Mouse (Mus musculus) kidney, embryonic 14.5 days (tissue): ENCODE data around the gene Stk11. TPM values are rescaled to one million over a fixed set of nuclear protein-coding genes. Genes with fewer than 3 reads are reported as not detected.

ENCODE experiments used
- ATAC-seq: fragments of 200-750 bp; cut with Nextera tagmentation; 2 replicates; pipeline ENCODE4 v1.8.0; 2017; ENCODE audit warnings: moderate number of reproducible peaks, mild to moderate bottlenecking, moderate TSS enrichment, moderate library complexity; ENCODE audit not compliant: low FRiP score, low TSS enrichment
- H3K27ac ChIP-seq: fragments of 300-500 bp; sonication (generic); 2 replicates; pipeline ENCODE4 v1.5.1; 2014; ENCODE audit warnings: low read depth, mild to moderate bottlenecking, low read length, moderate library complexity, mixed read lengths
- H3K27me3 ChIP-seq: fragments of 300-500 bp; sonication (generic); 2 replicates; pipeline ENCODE4 v1.6.1; 2014; ENCODE audit warnings: mild to moderate bottlenecking, low read length; ENCODE audit not compliant: control insufficient read depth, insufficient read depth
- H3K36me3 ChIP-seq: fragments of 300-500 bp; sonication (generic); 2 replicates; pipeline ENCODE4 v1.6.1; 2014; ENCODE audit warnings: low read length, mixed read lengths; ENCODE audit not compliant: control insufficient read depth, insufficient read depth
- H3K4me1 ChIP-seq: fragments of 300-500 bp; sonication (generic); 2 replicates; pipeline ENCODE4 v1.6.1; 2014; ENCODE audit warnings: low read length, mixed read lengths; ENCODE audit not compliant: control insufficient read depth, insufficient read depth
- H3K4me2 ChIP-seq: fragments of 300-500 bp; sonication (generic); replicated peaks from 2 replicates; pipeline ENCODE4 v1.6.1; 2014; ENCODE audit warnings: low read depth, mild to moderate bottlenecking, low read length
- H3K4me3 ChIP-seq: fragments of 300-500 bp; sonication (generic); 2 replicates; pipeline ENCODE4 v1.5.1; 2014; ENCODE audit warnings: mild to moderate bottlenecking, low read length
- H3K9ac ChIP-seq: fragments of 300-500 bp; sonication (generic); 2 replicates; pipeline ENCODE4 v1.6.1; 2014; ENCODE audit warnings: low read depth, mild to moderate bottlenecking, low read length, moderate library complexity
- H3K9me3 ChIP-seq: fragments of 300-500 bp; sonication (generic); 2 replicates; pipeline ENCODE4 v1.6.1; 2016; ENCODE audit warnings: low read length; ENCODE audit not compliant: control insufficient read depth
- WGBS: fragments of 180-500 bp; shearing (Covaris S2); extraction: QIAGEN DNeasy Blood & Tissue Kit; methylation state at CpG from one replicate; pipeline ENCODE4 v1.1.7; 2014; 5-methylcytosine and 5-hydroxymethylcytosine counted together
- polyA plus RNA-seq: library from polyadenylated mRNA; unstranded; fragments of >200 nt; fragmentation: Nextera tagmentation; extraction: Ambion mirVana; gene quantifications from 2 replicates; pipeline ENCODE4 v1.2.1, GENCODE M21; 2014

The Stk11 gene
- polyA plus RNA-seq, 1 experiment from 2014 or later, result 26.6 TPM

- Histone ChIP-seq H3K9ac (no peak overlapping the region), H3K4me2 (no peak overlapping the region), H3K4me1 (peaks cover 14% of the 10 kb centered on the region), H3K9me3 (no peaks in the 10 kb centered on the region), H3K4me3 (no peak overlapping the region), H3K27ac (no peak overlapping the region), H3K36me3 (peaks cover 7% of the 10 kb centered on the region; the same call in 1 of the 2 replicates), H3K27me3 (no peaks in the 10 kb centered on the region; the same call in 1 of the 2 replicates)
- 75% methylated on average over 7 of the region's 7 CpGs for WGBS
- no peak for ATAC-seq
Measured at GRCm38 (mm10) chr10:80177441-80178279, 62.1 kb downstream of the Stk11 start.

- WGBS, result 1% methylated on average over 70 of the region's 106 CpGs
- H3K27me3 ChIP-seq, result no peaks in the 10 kb centered on the region; the same call in 1 of the 2 replicates
- no peaks in the 10 kb centered on the region for H3K9me3 ChIP-seq
- peak within 1 kb of the TSS; percentile 75 for H3K4me3 ChIP-seq
- peak within 1 kb of the TSS; percentile 82 for H3K9ac ChIP-seq
- ATAC-seq, result peak; percentile 71
- no peak within 1 kb of the TSS; the same call in 1 of the 2 replicates for H3K27ac ChIP-seq
- H3K4me2 ChIP-seq, result peak within 1 kb of the TSS; percentile 81
- peaks cover 11% of the 10 kb centered on the region for H3K4me1 ChIP-seq
- peaks cover 7% of the 10 kb centered on the region; the same call in 1 of the 2 replicates for H3K36me3 ChIP-seq
Measured at GRCm38 (mm10) chr10:80179068-80180051, 63.8 kb downstream of the Stk11 start, which contains the start of gene Efna2. Efna2 (plus strand) TSS chr10:80179482.

Other genes starting within 250 kb of the Stk11 start
- gene Prtn3, start 241.3 kb upstream of the Stk11 start, polyA plus RNA-seq, result 9.6 and 11.1 TPM in 2 replicates
- 58.8 and 59.7 TPM in 2 replicates for gene Plppr3, start 241.2 kb upstream of the Stk11 start, polyA plus RNA-seq
- not detected in 2 replicates for gene Elane, start 229.6 kb upstream of the Stk11 start, polyA plus RNA-seq
- not detected in 2 replicates for gene Cfd, start 224.9 kb upstream of the Stk11 start, polyA plus RNA-seq
- gene Med16, start 206.9 kb upstream of the Stk11 start, polyA plus RNA-seq, result 48.0 and 61.2 TPM in 2 replicates
- gene Gm26602, start 204.9 kb upstream of the Stk11 start, polyA plus RNA-seq, result 4.6 and 10.8 TPM in 2 replicates
- gene Kiss1r, start 198.8 kb upstream of the Stk11 start, polyA plus RNA-seq, result 0.47 and 0.61 TPM in 2 replicates
- 102 and 137 TPM in 2 replicates for gene R3hdm4, start 194.6 kb upstream of the Stk11 start, polyA plus RNA-seq
- 12.0 and 12.3 TPM in 2 replicates for gene Arid3a, start 188.8 kb upstream of the Stk11 start, polyA plus RNA-seq
- 132 and 147 TPM in 2 replicates for gene Wdr18, start 155.7 kb upstream of the Stk11 start, polyA plus RNA-seq
- gene Grin3b, start 145.1 kb upstream of the Stk11 start, polyA plus RNA-seq, result 0.19 and 0.29 TPM in 2 replicates
- 18.8 and 27.8 TPM in 2 replicates for gene Tmem259, start 131.5 kb upstream of the Stk11 start, polyA plus RNA-seq
- gene Cnn2, start 127.2 kb upstream of the Stk11 start, polyA plus RNA-seq, result 186 and 220 TPM in 2 replicates
- gene Abca7, start 119.3 kb upstream of the Stk11 start, polyA plus RNA-seq, result 1.8 and 2.7 TPM in 2 replicates
- 4.8 and 7.7 TPM in 2 replicates for gene Arhgap45, start 99.2 kb upstream of the Stk11 start, polyA plus RNA-seq
- gene Polr2e, start 76.0 kb upstream of the Stk11 start, polyA plus RNA-seq, result 276 and 310 TPM in 2 replicates
- 552 and 641 TPM in 2 replicates for gene Gpx4, start 68.6 kb upstream of the Stk11 start, polyA plus RNA-seq
- 10.6 and 14.8 TPM in 2 replicates for gene Sbno2, start 10.2 kb upstream of the Stk11 start, polyA plus RNA-seq
- gene Atp5d, start 22.8 kb downstream of the Stk11 start, polyA plus RNA-seq, result 519 and 582 TPM in 2 replicates
- 8.1 and 8.4 TPM in 2 replicates for gene Cbarp, start 25.0 kb downstream of the Stk11 start, polyA plus RNA-seq
- 42.3 and 46.2 TPM in 2 replicates for gene Midn, start 32.5 kb downstream of the Stk11 start, polyA plus RNA-seq
- 80.0 and 104 TPM in 2 replicates for gene Cirbp, start 50.2 kb downstream of the Stk11 start, polyA plus RNA-seq
- 10.3 and 12.1 TPM in 2 replicates for gene 1600002K03Rik, start 57.1 kb downstream of the Stk11 start, polyA plus RNA-seq
- gene Efna2, start 63.7 kb downstream of the Stk11 start, polyA plus RNA-seq, result 15.4 and 17.3 TPM in 2 replicates
- gene Mum1, start 110.6 kb downstream of the Stk11 start, polyA plus RNA-seq, result 64.4 and 65.1 TPM in 2 replicates
- 382 and 390 TPM in 2 replicates for gene Ndufs7, start 133.3 kb downstream of the Stk11 start, polyA plus RNA-seq
- gene Gamt, start 145.2 kb downstream of the Stk11 start, polyA plus RNA-seq, result 30.2 and 33.6 TPM in 2 replicates
- 45.8 and 56.9 TPM in 2 replicates for gene Dazap1, start 145.7 kb downstream of the Stk11 start, polyA plus RNA-seq
- 1,166 and 1,350 TPM in 2 replicates for gene Rps15, start 176.7 kb downstream of the Stk11 start, polyA plus RNA-seq
- gene Apc2, start 180.2 kb downstream of the Stk11 start, polyA plus RNA-seq, result 1.0 and 1.4 TPM in 2 replicates
- 36.1 and 40.5 TPM in 2 replicates for gene 2310011J03Rik, start 204.7 kb downstream of the Stk11 start, polyA plus RNA-seq
- gene Pcsk4, start 213.7 kb downstream of the Stk11 start, polyA plus RNA-seq, result 6.2 and 8.1 TPM in 2 replicates
- gene Reep6, start 214.2 kb downstream of the Stk11 start, polyA plus RNA-seq, result 5.6 and 7.1 TPM in 2 replicates
- 1.2 and 2.7 TPM in 2 replicates for gene Adamtsl5, start 232.6 kb downstream of the Stk11 start, polyA plus RNA-seq
- 0.62 and 0.66 TPM in 2 replicates for gene Plk5, start 240.7 kb downstream of the Stk11 start, polyA plus RNA-seq